Mouse (Mus musculus) erythroid progenitor cell, adult 5-6 weeks (primary cell): Measurements from ENCODE around the gene Acsf2. TPM values are rescaled to one million over a fixed set of nuclear protein-coding genes. Genes with fewer than 3 reads are reported as not detected.
A peak's percentile ranks its signal among the peaks of the same experiment; 100 is the strongest.

ENCODE experiments used
- ATAC-seq: replicated peaks from 2 replicates; pipeline ENCODE4 v1.8.0; 2016; ENCODE audit warnings: moderate number of reproducible peaks, mild to moderate bottlenecking, moderate TSS enrichment, inconsistent platforms; ENCODE audit not compliant: poor library complexity, low FRiP score, severe bottlenecking
- total RNA-seq, 2 experiments: library from RNA; stranded (forward) in 1 of 2; stranded (reverse) in 1 of 2; fragments of 150-400 nt in 1 of 2; fragments of 186-747, 209-891 nt in 1 of 2; gene quantifications; 2 replicates each; pipeline versions ENCODE4 v1.2.3 to v1.2.4; 2015 to 2017; ENCODE audit warnings: low replicate concordance in 2 of 2

Gene Acsf2
- total RNA-seq, 2 experiments from 2014 or later: 2.5 to 4.2 TPM

DNA sequence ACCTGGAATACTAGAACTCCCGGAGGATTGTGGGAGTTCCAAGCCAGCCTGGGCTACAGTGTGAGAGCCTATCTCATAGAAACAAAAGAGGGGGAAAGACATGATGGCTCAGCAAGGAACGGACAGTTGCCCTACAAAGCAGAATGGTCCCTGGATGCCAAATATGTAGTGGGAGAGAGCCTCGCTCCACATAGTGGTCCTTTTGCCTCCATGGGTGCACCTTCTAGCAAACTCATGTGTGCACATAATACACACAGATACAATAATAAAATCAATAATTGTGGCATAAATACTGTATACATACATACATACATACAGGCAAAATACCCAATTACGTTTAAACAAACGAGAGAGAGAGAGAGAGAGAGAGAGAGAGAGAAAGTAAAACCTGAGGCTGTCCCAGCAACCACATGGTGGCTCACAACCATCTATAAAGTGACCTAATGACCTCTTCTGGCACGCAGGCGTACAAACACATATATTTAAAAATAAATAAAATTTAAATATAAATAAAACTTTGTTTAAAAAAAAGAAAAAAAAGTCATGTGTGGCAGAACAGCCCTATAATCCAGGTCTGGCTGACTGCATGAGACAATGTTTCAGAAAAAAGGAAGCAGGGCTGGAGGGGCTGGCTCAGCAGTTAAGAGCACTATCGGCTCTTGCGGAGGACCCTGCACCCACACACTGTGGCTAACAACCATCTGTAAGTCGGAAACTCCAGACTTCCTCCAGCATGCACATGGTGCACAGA, 51.8 kb downstream of the Acsf2 start:
- ATAC-seq: no peak

DNA sequence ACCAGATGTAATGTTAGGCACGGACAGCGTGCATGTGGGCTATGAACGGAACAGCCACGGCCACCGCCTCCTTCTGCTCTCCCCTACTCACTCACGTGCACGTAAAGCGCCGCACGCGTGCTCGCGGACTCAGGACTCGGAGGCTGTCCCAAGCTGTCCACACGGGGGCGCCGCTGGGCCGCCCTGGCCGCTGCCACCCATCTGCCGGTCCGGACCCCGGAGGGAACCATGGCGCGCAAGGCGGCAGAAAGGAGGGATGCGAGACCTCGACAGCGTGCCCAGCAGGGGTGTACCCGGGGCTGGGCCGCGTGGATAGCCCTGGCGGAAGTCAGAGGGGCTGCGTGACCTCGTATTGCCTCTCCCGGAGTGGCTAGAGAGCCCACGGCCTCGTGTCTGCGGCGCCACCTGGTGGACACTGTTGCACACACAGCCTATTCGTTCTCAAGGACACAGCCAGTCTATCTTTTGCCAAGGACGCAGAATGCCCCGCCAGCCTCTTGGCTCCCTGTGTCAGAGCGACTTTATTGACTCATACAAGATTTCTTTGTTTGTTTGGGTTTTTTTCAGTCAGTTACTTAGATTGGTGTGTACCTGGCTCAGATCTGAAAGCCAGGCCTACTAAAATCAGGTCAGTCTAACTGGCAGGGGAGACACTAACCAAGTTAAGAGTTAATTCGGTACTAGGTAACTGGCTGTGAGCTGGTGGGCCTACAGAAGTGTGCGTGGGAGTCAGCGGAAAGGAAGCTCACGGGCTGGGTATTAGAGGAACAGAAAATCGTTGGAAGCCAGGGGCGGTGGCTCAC, 52.6 kb downstream of the Acsf2 start, which contains the start of gene Rsad1:
Gene Rsad1, minus strand, starts transcription at position 368 of the 803 bp plus-strand sequence.
- ATAC-seq: peak; percentile 92

DNA sequence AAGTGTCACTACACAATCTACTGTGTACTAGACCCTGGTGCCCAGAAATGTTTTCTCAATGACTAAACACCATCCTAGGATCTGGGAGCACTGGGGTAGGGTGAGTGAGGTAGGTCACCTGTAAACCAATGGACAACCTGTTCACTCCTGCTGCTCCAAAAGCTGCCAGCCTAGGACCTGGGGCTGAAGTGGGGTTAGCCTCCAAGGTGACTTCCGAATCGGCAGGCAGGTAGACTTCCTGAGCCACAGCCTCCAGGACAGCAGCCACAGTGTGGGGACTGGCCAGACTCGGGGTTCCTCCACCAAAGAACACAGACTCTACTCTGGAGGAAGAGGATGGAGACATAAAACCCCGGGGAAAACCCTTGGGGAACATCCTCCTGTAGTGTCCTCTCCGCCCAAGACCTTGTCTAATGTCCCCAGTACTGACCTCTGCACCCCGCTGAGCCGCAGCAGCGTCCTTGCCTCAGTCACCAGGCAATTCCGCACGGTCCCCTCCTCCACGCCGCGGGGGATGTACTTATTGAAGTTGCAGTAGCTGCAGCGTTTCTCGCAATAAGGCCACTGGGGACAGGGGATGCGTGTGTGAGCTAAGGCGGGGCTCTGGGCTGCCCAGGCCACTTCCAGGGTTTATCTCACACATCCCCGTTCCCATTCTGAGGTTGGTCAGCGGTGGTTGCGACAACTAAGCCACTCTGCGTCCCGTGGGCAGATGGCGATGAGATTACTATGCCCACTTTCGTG, 53.5 kb downstream of the Acsf2 start:
- peak; percentile 22; the same call in 1 of the 2 replicates for ATAC-seq

DNA sequence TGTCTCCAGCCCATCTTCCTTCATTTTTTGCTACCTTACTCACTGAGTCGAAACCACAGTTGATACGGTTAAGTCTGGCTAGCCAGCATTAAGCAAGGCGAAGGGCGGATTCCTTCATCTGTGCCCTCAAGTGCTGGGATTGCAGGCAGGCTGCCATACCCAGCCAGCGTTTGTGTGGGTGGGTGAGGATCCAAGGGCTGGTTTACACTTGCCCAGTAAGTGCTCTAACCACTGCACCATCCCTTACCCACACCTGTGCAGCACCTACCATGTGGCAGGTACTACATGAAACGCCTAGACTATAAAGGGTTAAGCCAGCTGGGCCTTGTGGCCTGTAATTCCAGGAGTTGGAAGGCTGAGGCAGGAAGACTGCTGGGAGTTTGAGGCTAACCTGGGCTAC, 54.4 kb downstream of the Acsf2 start:
- no peak for ATAC-seq

DNA sequence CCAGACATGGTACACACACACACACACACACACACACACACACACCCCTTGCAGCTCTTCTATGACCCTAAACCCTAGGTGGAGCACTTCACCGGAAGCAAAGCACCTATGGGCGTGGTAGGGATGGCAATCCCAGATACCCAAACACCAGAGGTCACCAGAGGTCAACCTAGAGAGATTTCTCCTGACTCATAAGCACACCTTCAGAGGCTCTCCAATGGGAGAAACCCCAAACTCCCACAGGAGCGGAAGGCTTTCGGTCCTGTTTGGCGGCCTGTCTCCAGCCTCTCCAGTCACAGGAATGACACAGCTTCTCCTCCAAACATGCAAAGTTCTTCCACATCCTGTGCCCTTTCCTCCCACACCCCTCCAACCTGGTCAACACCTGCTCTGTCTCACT, 55.3 kb downstream of the Acsf2 start:
- no peak for ATAC-seq

DNA sequence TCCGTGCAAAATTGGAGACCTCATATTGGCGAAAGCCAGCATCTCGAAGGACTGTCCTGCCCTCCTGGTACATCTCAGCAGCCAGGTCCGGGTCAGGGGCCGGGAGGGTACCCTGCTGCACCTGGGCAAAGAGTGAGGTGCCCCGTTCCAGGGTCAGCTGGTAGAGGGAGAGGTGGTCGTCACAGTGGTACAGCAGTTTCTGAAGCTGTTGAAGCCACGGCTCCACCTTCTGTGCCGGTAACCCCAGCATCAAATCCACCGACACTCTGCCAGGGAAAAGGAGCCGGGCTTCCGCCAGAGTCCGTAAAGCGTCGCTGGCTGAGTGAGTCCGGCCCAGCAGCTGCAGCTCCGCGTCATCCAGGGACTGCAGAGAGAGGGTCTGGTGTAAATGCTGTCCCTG, 57.2 kb downstream of the Acsf2 start:
- no peak for ATAC-seq

DNA sequence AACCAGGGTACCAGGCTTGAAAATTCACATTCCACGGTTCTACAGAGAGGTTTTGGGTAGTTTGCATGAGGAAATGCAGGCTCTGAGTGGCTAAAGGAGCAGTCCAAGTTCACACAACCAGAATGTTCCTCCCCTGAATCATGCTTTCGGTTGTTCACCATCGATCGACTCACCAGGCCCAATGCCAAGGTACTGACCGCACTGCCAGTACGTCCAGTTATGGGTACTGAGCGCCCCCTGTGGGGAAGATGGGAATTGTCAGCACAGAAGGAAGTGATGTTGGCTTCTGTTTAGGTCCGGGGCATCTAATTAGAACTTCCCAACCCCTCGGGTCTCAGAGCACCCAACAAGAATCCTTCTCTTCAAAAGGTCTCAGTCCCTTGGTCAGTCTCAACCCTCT, 57.7 kb downstream of the Acsf2 start:
- no peak for ATAC-seq

DNA sequence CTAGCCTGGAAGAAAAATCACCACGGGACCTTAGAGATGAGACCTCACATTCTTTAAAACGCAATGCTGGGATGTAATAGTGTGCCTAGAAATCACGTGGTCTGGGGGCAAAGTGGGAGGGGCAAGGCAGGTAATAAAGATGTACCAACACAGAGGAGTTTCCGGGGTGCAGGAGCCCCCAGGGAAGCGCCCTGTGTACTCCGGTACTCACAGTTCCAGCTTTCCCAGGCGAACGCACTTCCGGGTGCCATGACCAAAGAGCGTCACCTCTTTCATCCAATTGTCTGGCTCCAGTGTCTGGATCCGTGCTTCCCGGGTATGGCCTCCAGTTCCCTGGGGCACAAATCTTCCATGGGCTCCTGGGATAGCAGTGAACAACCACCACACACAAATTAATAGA, 58.3 kb downstream of the Acsf2 start:
- ATAC-seq: no peak

DNA sequence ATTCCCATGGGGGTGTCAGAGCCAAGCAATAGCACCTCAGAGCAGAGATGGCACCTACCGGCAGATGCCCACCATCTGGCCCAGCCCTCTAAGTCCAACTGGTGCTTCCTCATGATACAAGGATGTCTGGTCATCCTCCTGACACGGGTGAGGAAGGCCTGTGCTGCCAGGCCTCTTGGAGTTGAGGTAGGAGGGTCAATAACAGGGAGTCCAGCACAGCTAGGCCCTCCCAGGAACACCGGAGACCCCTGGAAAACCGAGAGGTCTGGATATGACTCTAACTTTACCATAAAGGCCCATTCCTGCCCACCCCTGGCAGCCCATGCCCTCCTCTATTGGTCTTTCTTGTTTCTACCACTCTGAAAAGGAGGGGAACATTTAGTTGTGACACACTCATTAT, 59.3 kb downstream of the Acsf2 start:
- ATAC-seq: no peak

DNA sequence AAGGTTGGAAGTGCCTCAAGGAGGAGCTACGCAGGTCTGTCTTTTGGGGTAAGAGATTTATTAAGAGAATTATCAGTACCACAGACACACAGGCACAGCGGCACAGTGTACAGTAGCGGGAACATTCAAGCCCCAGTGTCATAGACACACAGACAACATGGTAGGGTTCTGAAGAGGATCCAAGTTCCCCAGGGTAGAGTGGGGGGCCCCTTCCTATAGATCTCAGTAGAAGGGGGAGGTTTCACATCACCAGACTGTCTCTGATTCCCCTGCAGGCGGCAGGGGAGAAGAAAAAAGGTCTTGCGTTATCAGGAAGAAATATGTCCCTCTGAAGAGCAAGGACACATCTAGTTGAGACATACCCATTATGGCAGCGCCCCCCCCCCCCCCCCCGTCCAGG, 61.9 kb downstream of the Acsf2 start:
- no peak for ATAC-seq

DNA sequence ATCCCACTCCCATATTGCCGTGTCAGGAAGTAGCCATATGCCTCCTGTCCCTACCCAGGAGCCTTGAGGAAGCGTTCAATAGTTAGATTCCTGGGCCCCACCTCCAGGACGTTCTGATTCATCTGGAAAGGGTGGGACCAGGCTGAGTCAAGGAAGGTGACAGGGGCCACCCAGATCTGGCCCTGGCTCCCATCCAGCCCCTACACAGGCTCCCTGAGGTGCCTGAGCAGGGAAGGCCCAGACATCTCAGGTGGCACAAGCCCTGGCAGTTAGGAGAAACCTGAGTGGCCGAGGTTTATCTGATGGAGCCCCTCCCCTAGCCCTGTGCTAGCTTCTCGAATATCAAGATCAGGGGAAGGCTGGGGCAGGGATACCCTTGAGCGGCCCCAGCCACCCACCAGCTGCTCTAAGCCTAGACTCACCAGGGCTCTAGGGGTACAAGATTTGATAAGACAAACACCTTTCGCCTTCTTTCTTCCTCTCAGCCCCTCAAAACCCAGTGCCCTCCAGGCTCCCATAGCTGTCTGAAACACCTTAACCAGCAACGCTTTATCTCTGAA, 62.9 kb downstream of the Acsf2 start:
- ATAC-seq: no peak

DNA sequence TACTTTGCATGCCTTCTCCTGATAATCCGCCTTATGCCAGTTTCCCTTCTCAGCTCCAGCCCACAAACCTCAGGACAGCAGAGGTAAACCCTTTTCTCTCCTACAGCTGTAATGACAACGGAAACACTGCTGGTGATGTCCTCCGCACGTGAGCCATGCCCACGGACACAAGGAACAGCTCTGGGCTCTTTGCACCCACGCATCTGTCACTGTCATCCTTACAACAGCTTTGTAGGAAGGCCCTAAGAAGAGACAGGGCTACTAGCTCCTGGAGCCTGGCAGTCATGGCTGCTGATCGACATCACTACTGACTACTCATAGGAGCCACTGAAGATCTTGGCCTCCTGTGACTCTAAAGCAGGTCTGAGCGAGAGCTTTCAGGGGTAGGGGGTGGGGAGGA, 68.5 kb downstream of the Acsf2 start:
- ATAC-seq: no peak

DNA sequence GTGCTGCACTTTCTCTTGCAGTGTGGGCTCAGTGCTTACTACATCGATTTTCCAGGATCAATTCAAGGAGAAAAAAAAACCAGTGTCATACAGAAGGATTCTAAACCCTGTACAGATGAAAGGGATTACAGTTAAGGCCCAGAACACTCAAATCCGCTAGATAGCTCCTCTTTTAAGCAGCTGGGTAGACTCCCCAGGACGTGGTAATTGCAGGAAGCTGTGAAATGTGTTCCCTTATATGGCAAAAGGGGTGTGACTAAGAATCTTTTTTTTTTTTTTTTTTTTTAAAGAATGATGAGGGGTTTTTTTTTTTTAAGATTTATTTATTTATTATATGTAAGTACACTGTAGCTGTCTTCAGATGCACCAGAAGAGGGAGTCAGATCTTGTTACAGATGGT, 72.8 kb downstream of the Acsf2 start:
- ATAC-seq: no peak

DNA sequence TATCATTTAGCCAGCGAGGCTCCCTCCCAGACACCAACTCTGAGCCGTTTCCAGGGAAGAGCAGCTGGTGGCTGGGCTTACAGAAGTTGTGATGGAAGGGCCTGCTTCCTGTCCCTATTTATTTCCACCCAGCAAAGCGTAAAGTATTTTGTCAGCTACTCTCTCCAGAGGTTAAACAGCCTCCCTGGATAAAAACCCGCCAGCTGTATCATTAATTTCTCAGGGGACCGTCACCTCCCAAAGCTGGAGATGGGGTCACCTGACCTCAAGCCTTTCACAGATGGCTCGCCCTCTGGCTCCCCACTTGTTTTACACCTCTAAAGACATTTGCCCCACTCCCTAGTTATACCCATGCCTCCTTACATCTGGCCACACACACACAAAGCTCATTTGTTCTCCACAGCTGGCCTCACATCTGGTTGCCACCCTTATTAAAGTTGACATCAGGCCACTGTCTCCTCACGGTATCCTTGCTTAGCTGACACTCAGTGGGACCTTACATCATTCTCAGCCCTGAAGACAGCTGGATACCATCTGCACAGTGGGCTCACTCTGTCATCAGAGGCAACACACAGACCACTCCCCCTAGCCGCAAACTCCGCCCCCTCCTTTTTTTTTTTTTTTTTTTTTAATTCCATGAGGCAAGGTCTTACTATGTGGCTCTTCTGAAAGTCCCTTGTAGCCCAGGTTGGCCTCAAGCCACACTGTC, 75.3 kb downstream of the Acsf2 start:
- ATAC-seq: no peak

DNA sequence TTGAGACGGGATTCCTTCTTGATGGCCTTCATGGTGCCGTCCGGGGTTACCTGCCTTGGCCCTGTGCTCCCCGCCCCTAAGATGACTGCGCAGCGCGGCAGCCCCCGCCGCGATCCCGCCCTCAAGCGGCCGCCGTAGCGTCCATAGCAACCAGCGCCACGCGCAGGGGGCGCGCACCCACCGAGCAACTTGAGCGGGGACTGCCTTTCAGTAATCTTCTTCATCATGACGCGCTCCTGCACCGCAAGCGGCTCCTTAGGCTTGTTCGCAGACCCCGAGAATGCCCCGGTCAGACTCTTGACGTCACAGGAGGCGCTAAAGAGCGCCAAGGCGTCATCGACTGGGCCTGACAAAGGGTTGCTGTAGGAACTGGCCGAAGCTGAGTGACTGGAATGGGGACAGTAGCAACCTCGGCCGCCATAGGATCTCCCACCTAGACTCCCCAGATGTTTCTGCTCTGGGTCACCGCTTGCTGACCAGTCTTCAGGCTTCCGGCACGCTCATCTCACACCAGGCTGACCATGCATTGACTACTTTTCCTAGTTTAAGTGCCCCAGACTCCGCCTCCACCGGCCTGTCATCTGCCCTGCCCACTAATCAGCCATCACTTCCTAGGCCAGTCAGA, 80.3 kb downstream of the Acsf2 start, which contains the start of gene Mycbpap:
Gene Mycbpap, minus strand, starts transcription at position 524 of the 625 bp plus-strand sequence.
- ATAC-seq: no peak

DNA sequence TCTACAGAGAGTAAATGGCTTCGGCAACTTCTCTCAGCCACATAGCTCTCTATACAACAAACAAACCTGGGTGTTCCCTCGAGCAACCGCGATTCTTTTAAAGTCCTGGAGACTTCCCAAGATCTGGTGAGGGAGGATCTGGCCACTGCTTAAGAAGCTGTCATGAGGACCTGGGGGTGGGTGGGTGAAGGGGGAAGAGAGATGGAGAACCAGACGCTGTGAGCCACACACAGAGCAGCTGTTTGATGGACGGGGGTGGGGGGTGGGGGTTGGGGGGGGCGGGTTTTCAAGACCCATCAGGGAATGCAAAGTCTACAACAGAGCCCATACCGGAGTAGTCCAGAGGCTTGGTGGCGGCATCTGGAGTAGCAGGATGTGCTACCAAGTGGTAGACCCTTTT, 88.2 kb downstream of the Acsf2 start:
- ATAC-seq: no peak

DNA sequence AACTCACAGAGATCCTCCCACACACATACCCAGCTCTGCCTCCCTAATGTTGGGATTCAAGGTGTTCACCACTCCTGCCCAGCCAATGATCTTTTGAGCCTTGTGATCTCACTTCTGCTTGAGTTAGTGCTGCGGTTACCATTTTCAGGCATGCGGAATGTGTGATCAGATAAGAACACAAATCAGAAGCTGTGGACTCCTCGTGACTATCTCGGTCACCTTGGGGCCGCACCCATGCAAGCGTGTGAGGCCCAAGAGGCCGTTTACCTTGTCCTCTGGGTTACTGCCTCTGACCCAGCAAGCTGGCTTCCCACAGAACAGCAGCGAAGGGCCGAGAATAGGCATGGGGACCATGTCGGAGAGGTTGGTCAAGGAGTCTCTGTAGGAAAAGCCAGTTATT, 92.7 kb downstream of the Acsf2 start:
- ATAC-seq: no peak
